Mouse (Mus musculus): ENCODE results near the gene Tcea2.

Tcea2 gene

DNA sequence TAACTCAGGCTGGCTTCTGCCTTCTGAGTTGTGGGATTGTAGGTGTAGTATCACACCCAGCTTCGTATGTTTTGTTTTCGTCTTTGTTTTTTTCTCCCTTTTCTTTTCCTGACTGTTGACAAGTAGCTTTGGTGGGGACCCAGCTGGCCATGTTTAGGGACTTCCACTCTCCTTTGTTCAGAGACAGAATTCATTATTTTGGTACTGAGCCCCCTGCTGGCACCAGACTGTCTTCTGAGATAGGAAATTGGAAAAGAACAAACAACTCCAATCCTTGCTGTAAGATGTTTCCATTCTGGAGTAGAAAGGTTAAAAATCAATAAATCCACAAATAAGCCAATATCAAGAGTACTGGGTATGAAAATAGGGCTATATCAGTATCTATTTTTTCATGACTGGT, 3.7 kb upstream of the Tcea2 start:
- DNase-seq: no peak

DNA sequence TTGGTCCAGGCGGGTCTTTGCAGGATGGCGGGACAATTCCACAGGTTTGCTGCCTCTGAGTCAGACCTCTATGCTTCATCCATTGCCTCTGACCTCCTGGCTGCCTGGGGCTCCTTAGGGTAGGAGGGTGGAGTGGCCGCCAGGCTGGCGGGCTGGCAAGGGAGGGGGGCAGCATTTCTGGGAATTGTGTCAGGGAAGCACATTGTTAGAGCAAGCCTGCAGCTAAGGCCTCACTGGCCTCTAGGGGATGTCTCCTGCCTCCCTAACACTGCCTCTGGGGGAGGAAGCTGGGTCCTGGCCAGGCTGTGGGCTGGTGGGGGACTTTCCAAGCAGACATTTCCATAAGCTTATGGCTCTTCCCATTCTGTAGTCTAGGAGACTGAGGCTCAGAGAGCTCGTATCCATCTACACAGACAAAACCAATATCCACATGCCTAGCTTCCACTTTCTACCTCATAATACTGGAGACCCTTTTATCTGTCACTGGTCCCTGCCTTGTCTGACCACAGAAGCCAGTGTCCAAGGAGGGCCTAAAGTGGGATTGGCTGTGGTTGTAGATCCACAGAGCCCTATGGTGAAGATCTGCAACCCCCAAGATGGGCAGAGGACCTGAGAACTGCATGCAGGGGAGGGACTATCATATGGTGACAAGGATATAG, 2.9 kb upstream of the Tcea2 start:
- peak; percentile 46 for DNase-seq

DNA sequence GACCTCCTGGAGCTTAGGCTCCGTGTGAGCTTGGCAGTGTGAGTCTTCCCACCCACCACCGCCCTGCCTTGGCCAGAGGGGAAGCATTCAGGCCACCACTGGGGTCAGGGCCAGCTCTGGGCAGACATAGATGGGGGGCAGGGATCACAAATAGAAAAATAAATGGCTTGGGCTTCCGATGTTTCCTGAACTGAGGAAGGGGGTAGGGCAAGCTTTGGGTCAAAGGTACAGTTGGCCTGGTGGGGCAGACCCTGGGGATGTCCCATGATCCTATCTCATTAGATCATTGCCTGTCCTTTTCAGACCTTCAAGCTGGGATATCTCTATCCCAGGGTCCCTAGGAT, 2.4 kb upstream of the Tcea2 start:
- no peak for DNase-seq

DNA sequence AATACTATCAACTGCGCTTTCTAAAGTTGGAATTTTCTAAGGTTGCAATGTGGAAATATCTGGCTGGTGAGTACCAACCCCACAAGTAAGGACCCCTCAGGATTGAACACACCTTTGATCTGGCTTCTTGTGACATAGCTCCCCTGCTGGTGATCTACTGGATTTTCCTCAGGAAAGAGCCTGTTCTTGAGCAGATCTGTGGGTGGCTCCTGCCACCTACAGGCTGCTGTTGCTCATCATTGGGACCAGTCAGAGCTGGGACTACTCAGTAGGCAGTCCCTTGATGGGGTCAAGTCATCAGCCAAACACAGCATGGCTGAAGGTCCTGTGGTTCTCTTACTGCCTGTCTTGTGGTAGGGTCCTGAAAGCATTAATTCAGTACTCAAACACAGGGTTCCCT, 1.3 kb upstream of the Tcea2 start:
- peak; percentile 86 for DNase-seq

DNA sequence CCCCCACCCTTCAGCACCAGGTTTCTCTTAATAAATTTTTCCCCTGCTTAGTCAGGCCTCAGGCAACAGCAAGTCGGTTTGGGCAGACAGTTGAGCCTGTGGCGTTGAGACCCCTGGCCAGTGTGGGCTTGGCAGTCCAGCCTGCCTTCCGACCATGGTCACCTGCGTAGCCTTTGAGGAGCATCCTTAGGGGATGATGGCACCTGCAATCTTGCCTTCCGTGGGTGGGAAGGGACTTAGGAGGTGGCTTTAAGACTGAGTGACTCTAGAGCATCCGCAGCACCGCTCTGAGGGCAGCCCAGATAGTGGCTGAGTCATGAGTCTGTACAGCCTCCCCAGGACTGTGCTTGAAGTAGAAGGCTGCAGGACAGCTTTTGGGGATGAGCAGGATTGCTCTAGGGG, 607 bp downstream of the Tcea2 start:
- peak; percentile 13 for DNase-seq

DNA sequence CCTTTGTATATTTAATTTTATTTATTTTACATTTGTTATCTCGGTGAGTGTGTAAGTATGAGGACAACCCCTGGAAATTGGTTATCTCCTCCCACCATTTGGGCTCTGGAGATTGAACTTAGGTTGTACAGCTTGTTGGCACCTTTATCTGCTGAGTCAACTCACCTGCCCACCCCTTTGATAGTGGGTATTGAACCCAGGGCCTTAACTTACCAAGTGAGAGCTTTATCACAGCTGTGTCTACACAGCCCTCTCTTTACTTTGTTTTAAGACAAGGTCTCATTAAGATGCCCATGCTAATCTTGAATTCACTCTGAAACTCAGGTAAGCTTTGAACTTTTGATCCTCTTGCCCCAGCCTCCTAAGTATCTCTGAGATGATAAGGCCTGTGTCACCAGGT, 1.9 kb downstream of the Tcea2 start:
- DNase-seq: no peak

DNA sequence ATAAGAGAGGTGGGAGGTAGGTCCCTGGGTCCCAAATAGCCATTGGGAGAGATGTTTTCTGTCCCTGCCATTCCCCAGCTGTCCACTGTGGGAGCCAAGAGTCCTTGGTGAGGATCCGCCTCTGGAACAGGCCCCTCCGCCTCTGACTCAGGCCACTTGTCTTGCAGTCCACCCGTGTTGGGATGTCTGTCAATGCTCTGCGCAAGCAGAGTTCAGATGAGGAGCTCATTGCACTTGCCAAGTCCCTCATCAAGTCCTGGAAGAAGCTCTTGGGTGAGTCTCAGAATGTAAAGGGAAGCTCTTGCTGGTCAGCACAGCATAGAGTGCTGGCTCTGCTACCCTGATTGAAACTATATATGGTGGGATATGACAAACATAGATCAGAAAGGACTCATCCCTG, 3.3 kb downstream of the Tcea2 start:
- no peak for DNase-seq

DNA sequence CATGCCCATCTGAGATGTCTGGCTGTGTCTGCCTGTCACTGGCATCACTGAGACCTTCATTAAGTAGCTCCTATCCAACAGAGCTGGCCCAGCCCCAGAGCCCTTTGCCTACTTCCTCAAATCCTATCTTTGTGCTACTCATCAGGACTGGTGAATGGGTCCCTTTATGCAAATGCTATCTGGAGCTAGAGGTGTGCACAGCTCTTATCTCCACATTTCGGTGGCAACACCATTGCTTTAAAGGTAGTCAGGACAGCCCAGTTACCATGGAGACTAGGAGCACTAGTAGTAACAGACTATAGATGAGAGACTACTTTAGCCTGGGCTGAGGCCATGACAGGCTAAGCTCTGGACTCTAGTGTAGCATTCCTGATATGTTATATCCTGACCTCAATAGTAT, 4.6 kb downstream of the Tcea2 start:
- DNase-seq: no peak

DNA sequence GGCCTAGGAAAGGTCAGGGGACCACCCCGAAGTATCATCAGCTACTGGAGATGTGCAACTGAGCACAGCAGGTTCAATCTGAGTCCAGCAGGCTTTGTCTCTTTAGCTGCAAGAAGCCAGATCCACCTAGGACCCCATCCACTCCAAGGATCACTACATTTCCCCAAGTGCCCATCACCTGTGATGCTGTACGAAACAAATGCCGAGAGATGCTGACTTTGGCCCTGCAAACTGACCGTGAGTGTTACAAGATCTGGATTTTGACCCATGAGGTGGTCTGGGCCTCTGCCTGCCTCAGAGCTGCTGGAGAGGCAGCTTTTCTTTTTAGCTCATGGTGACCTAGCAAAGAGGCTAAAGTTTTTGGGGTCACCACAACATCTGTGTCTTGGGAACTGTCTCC, 5.6 kb downstream of the Tcea2 start:
- DNase-seq: no peak

DNA sequence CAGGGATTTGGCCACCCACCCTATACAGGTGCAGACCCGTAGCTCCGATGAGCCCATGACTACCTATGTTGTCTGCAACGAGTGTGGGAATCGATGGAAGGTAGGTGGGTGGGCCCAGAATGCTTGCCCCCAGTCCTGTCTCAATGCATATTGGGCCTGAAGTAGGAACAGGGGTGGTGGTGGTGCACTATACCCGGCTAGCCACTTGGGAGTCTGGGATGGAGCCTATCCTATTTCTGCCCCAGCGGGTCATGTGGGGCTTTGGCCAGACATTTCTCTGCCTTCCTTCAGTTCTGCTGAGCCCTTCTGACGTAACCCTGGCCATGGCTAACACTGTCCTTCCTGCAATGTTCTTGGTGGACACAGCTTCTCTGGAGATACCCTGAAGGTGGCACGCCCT, 7.5 kb downstream of the Tcea2 start:
- no peak for DNase-seq

DNA sequence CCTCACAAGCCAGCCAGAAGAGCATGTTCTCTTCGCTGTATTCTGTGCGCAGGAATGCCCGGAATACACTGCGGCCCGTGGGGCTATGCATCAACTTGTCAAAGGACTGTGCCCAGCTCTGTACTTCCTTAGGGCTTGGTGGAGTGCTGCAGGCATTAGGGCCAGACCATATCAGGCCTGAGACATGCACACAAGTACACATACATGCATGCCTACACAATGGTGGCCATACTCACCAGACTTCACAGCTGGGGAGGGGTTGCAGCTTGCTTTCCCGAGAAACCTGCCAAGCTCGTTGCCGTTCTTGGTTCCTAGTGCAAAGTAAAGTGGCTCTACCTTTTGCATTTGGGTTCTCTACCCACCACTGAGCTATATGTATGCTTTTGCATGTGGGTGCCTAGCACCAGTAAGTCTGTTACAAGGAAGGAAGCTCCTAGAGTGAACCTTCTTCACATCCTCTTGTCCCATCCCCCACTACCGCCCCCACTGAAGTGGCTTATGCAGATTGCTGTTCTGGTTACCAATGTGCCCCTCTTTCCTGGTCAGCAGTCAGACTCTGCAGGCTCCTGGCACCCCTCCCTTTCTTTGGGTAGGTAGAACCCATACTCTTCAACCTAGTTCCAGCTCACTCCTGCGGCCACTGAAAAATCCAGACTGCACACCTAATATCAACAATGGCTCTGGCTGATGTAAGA, 9.5 kb downstream of the Tcea2 start:
- DNase-seq: no peak

DNA sequence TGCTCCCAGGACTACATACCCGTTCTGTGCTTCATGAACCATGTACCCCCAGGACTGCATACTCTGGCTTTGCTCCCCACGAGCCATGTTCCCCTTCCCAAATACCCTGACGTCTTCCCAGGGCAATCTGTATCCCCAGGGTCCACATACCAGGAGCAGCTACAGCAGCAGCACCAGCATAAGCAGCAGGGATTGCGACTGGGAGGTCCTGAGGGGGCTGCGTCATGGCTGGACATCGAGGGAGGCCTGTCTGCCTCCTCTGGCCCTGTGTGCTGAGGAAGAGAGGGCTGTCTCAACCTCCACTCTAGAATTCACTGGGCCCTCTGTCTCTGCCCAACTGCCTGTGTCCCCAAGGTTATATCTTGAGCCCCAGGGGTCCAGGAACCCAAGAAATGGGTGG, 11.0 kb downstream of the Tcea2 start:
- DNase-seq: no peak

DNA sequence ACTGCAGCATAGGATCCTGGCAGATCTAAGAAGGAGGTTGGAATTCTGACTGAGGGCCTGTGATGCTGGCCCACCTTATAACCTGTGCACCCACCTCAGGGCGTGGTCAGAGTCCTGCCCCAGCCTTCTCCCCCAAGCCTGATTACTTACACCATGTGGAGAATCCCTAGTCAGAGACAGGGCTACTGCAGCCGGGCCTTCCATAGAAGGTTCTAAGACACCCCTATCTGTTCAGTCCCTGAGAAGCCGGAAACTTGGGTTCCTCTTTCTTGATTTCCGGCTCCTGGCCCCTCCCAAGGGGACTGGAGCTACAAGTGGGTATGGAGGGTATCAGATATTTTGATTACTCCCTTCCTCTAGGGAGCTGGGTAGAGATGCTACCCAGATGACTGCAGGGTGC, 11.5 kb downstream of the Tcea2 start:
- DNase-seq: no peak

DNA sequence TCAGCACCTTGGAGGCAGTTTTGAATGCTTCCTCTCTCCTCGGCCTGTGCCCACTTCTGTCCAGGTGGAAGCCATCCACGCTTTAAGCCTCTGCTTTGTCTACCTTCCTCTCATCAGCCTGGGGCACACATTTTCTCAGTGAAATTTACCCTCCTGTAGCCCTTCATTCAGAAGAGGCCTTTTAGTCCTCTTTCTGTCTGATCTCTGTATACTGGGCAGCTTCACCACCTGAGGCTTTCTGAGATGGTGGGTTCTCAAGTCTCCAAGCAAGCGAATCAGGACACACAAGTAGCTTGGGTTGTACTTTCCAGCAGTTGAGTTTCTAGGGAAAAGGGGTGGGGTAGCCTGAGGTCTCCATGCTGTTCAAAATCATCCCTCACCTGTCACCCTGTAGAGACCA, 12.2 kb downstream of the Tcea2 start:
- no peak for DNase-seq

DNA sequence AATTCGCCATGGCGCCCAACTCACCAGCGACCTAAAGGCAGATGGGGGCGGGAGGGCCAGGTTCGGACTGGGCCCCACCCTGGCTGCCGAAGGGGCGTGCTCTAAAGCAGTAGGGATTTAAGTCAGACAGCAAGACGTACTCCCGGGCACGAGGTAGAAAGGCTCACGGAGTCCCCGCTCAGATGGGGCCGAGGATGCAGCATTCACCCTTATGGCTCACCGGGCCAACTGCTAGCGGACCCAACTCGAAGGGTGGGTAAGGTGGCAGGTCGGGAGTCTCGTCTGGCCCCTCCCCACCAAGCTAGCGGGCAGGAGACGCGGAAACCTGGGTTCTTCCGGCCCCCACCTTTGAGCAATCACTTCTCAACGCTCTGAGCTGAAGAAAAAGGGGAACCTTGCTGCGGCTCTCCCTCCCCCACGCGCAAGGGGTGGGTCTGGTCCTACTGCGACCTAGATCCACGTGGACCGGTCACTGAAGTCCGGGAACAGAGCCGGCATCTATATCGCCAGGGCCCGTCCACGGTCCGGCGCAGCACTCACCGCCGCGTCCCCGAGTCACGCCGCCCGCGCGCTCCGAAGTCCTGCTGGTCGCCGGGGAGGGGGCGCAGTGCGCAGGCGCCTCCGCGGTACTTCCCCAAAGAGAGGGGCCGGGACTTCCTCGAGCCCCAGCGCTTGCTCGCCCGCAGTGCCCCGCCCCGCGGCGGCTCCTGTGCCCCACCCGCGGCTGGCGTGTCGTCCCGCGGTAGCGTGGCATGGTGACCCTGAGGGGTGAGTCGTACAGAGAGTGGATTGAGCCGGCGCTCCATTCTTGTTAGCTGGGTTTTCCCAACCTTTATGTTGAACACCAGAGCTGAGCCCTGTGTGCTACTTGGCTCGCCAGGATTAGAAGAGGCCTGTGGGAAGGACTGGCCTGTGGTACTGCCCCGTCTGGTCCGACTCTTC, 13.5 kb downstream of the Tcea2 start, which contains the start of gene Rgs19:
Gene Rgs19, minus strand, starts transcription at position 639 of the 942 bp plus-strand sequence.
- DNase-seq: peak; percentile 81

DNA sequence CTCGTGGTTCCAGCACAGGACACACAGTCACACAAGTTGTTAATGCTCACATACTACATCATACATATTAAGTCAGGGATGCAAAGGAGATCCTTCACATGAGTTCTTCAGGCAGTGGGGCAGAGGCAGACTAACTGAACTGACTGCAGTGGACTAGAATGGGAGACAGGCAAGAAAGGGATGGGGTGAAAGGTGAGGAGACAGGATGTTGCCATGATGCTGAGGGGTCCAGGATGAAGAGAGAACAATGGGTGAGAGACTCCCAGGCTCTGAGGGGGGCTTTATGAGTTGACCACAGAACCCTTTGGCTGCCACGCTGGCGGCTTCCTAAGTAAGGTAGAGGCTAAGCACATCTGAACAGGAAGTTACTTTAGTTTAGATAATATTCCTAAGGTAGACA, 14.5 kb downstream of the Tcea2 start:
- DNase-seq: no peak

DNA sequence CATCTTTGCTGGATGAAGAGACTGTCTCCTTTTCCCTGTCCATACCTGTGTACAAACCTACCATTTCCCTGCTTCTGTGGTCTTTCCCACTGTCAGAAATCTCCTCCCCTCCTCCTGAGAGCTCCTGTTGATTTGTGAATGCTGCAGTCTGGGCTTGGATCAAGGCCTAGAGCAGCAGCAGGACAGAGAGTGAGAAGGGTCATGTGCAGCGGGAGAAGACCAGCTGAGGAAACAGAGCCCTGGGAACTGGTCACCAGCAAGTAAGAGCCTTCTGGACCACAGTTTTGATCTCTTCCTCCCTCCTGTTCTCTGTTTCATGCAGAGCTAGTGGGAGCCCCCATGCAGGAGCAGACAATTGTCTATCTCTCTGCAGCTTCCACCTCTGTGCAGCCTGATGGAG, 15.7 kb downstream of the Tcea2 start:
- no peak for DNase-seq

DNA sequence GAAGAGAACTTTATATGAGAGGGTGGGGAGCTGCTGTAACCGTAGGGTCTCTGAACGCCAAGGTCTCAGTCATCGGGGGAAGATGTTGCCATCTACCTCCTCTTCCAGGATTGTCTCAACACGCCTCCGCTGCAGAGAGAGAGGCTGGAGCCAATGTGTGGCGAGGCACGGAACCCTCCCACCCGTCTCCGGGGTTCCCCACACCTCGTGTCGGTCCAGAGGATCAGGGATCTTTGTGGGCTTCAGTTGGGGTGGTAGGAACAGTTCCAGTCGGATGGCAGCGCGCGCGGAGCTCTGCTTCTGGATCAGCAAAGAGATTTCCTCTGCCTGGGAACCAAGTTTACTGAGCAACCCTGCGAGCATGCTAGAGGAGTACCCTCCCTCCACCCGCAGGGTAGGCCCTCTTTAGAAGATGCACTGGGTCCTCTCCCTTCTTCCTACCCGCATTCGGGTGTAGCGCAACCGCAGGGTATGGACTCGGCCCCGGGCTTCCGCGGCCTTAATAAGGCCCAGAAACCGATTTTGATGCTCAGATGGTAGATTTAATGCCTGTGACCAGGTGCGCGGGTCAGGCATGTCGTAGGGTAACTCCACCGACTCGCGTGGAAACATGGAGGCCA, 16.8 kb downstream of the Tcea2 start:
- DNase-seq: no peak

DNA sequence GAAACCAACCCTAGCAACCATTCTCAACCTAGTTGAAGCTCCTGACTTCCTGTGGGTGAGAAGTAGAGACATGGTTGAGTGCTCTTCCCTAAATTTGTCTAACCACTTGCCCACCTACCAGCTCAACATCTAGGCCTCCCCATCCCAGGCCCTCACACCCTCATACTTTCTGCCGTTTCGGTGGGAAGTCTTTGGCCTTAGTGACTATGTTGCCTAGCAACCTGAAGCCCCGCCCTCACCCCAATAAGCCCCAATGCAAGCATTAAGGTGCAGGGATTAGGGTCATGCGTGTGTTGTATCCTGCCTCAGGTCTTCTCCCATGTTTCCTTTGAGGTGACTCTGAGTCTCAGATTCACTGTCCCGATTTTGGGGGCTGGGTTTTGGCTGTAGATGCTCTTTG, 18.1 kb downstream of the Tcea2 start, which contains the start of gene Lkaaear1:
Gene Lkaaear1, minus strand, starts transcription at position 202 of the 400 bp plus-strand sequence.
- no peak for DNase-seq

DNA sequence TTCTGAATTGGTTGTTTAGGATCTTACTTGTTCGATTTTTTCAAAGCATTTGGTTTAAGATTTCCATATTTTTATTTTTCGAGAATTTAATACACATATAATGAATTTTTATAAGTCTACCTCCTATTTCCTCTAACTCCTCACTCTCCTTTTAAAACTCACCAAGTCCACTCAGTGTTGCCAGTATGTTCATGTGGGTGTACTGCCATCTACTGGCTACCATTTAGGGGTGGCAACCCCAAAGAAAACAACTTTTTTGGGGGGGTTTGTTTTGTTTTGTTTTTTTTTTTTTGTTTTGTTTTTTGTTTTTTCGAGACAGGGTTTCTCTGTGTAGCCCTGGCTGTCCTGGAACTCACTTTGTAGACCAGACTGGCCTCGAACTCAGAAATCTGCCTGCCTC, 26.6 kb downstream of the Tcea2 start:
- DNase-seq: no peak

DNA sequence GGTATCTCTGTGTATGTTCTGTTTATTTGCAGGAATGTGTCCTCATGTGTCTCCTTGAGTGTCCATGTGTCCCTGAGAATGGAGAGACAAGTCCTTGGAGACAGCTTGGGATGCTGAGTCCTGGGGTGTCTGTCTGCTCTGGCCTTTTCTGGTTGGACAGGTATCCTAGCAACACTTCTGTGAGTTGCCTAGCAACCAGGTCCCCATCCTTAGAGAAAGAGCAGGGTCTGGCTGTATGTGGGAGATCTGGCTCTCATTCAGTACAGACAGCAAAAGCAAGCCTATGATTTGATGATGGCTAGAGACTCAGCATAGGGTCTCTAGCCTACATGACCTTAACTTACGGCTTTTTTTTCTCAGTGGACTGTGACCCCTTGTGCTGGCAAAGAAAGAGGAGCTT, 33.6 kb downstream of the Tcea2 start:
- DNase-seq: no peak

DNA sequence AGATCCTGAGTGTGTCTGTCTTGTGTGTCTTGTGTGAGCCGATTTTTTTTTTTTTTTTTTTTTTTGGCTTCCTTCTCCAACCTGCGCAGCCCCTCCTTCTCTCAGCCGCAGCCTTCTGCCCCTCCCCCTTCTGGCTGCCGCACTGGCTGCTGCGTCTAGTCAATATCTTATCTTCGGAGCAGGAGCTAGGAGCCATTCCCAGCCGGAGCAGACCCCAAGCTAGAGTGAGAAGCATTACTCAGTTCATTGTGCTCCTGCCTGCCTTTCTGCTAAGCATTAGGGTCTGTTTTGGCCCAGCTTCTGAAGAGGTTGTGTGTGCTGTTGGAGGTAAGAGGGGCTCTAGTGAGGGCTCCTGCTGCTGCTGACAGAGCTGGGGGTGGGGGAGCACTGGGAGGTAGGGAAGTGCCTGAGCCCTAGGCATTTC, 34.8 kb downstream of the Tcea2 start, which contains the start of gene Oprl1:
Gene Oprl1, plus strand, starts transcription at position 114 of the 424 bp plus-strand sequence.
- DNase-seq: no peak

DNA sequence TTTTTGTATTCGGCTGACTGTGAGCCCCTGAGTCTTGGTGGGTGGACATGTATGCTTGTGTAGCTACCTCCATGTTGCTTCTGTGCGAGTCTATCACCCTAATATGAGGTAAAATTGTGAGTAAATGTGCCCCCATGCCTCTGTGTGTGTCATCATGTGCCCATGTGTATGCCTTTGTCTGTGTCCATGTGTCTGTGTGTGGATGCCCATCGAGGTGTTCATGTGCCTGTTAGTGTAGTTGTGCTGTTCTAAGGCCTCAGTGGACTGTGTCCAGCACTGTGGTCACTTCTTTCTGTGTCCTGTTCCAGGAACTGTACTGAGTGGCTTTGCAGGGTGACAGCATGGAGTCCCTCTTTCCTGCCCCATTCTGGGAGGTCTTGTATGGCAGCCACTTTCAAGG, 35.3 kb downstream of the Tcea2 start:
- no peak for DNase-seq
